Mouse (Mus musculus) C2C12 (cell line): ENCODE results near the gene Fam227a.

Source experiments
- CTCF ChIP-seq: IDR thresholded peaks from one replicate; pipeline ENCODE4 v1.5.1; 2011; ENCODE audit not compliant: control insufficient read depth, insufficient read depth, insufficient read length
- FOSL1 ChIP-seq: IDR thresholded peaks from one replicate; pipeline ENCODE4 v1.8.0; 2011; ENCODE audit warnings: mild to moderate bottlenecking, low read length; ENCODE audit not compliant: poor library complexity, insufficient read depth, severe bottlenecking
- MAX ChIP-seq: IDR thresholded peaks from one replicate; pipeline ENCODE4 v1.6.1; 2011; ENCODE audit warnings: mild to moderate bottlenecking, control low read depth

DNA sequence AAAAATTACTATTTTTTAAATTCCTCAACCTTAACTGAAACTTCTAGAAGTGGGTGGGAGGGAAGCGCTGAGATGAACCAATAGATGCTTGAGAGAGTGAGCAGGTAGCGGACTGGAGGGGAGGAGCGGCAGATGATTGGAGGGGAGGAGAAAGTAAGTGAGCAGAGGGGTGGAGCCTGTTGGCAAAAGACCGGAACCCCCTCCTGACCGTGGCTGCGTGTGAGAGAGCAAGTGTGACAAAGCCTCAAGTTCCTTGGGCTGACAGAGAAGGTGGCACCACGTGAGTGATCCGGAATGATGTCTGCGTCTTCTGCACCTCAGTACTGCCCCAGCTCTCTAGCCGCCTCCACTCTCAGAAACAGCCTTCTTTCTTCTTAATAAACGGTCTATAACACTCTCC lies 41.6 kb downstream of the Fam227a start:
- TF ChIP-seq FOSL1 (no peak), MAX (no peak), CTCF (no peak)
